Mouse (Mus musculus): Measurements from ENCODE around the gene Upp2. TPM values are rescaled to one million over a fixed set of nuclear protein-coding genes. Genes with fewer than 3 reads are reported as not detected.
A peak's percentile ranks its signal among the peaks of the same experiment; 100 is the strongest.

The Upp2 gene
- polyA plus RNA-seq, 1 experiment from 2014 or later: 5.9 TPM

GRCm38 (mm10) chr2:58665081-58665814 is 98.2 kb downstream of the Upp2 start:
- 82% methylated on average over 12 of the region's 12 CpGs for WGBS
- no peaks in the 10 kb centered on the region for H3K4me1 ChIP-seq (ENCODE audit: control insufficient read depth, insufficient read depth, low read length)
- no peak overlapping the region for H3K9ac ChIP-seq (ENCODE audit: low read depth, low read length)
- no peaks in the 10 kb centered on the region for H3K27me3 ChIP-seq (ENCODE audit: control insufficient read depth, insufficient read depth, low read length)
- ATAC-seq (ENCODE audit: low FRiP score, low TSS enrichment): no peak
- H3K36me3 ChIP-seq (ENCODE audit: control insufficient read depth, insufficient read depth, low read length): no peaks in the 10 kb centered on the region
- no peaks in the 10 kb centered on the region for H3K9me3 ChIP-seq (ENCODE audit: control insufficient read depth, low read length)
- H3K27ac ChIP-seq (ENCODE audit: low read depth, low read length): no peak overlapping the region
- H3K4me3 ChIP-seq (ENCODE audit: low read length): no peak overlapping the region
- H3K4me2 ChIP-seq (replicated peaks; ENCODE audit: low read depth, low read length): no peak overlapping the region

GRCm38 (mm10) chr2:58667298-58667697 is 100.2 kb downstream of the Upp2 start:
- WGBS: 78% methylated on average over 3 of the region's 3 CpGs

GRCm38 (mm10) chr2:58667991-58668390 is 100.9 kb downstream of the Upp2 start:
- Histone ChIP-seq H3K4me1 (ENCODE audit: control insufficient read depth, insufficient read depth, low read length) (no peaks in the 10 kb centered on the region), H3K27me3 (ENCODE audit: control insufficient read depth, insufficient read depth, low read length) (no peaks in the 10 kb centered on the region), H3K9me3 (ENCODE audit: control insufficient read depth, low read length) (no peaks in the 10 kb centered on the region), H3K9ac (ENCODE audit: low read depth, low read length) (no peak overlapping the region), H3K4me3 (ENCODE audit: low read length) (no peak overlapping the region), H3K27ac (ENCODE audit: low read depth, low read length) (no peak overlapping the region), H3K36me3 (ENCODE audit: control insufficient read depth, insufficient read depth, low read length) (no peaks in the 10 kb centered on the region), H3K4me2 (replicated peaks; ENCODE audit: low read depth, low read length) (no peak overlapping the region)
- WGBS: 41% methylated on average over 9 of the region's 9 CpGs
- ATAC-seq (ENCODE audit: low FRiP score, low TSS enrichment): 0 out of 2 replicates have a peak, but pooled peaks have one; percentile 60

More at GRCm38 (mm10) chr2:58667298-58667697, 100.2 kb downstream of the Upp2 start:
- no peaks in the 10 kb centered on the region for H3K4me1 ChIP-seq (ENCODE audit: control insufficient read depth, insufficient read depth, low read length)
- H3K4me2 ChIP-seq (replicated peaks; ENCODE audit: low read depth, low read length): no peak overlapping the region
- H3K36me3 ChIP-seq (ENCODE audit: control insufficient read depth, insufficient read depth, low read length): no peaks in the 10 kb centered on the region
- H3K4me3 ChIP-seq (ENCODE audit: low read length): no peak overlapping the region
- H3K27ac ChIP-seq (ENCODE audit: low read depth, low read length): no peak overlapping the region
- H3K9me3 ChIP-seq (ENCODE audit: control insufficient read depth, low read length): no peaks in the 10 kb centered on the region
- ATAC-seq (ENCODE audit: low FRiP score, low TSS enrichment): no peak
- no peak overlapping the region for H3K9ac ChIP-seq (ENCODE audit: low read depth, low read length)
- no peaks in the 10 kb centered on the region for H3K27me3 ChIP-seq (ENCODE audit: control insufficient read depth, insufficient read depth, low read length)

- Histone ChIP-seq H3K27ac (ENCODE audit: low read depth, low read length) (no peak overlapping the region), H3K4me3 (ENCODE audit: low read length) (no peak overlapping the region), H3K9ac (ENCODE audit: low read depth, low read length) (no peak overlapping the region), H3K4me1 (ENCODE audit: control insufficient read depth, insufficient read depth, low read length) (no peaks in the 10 kb centered on the region), H3K4me2 (replicated peaks; ENCODE audit: low read depth, low read length) (no peak overlapping the region), H3K27me3 (ENCODE audit: control insufficient read depth, insufficient read depth, low read length) (no peaks in the 10 kb centered on the region), H3K36me3 (ENCODE audit: control insufficient read depth, insufficient read depth, low read length) (no peaks in the 10 kb centered on the region), H3K9me3 (ENCODE audit: control insufficient read depth, low read length) (peaks cover 5% of the 10 kb centered on the region; the same call in 1 of the 2 replicates)
- ATAC-seq (ENCODE audit: low FRiP score, low TSS enrichment): no peak
- 84% methylated on average over 3 of the region's 3 CpGs for WGBS
Measured at GRCm38 (mm10) chr2:58669114-58669513, 102.0 kb downstream of the Upp2 start.

- 90% methylated on average over 2 of the region's 2 CpGs for WGBS
- no peak overlapping the region for H3K4me3 ChIP-seq (ENCODE audit: low read length)
- no peak for ATAC-seq (ENCODE audit: low FRiP score, low TSS enrichment)
Measured at GRCm38 (mm10) chr2:58672520-58672919, 105.4 kb downstream of the Upp2 start.

GRCm38 (mm10) chr2:58679968-58680367 is 112.9 kb downstream of the Upp2 start:
- Histone ChIP-seq H3K36me3 (ENCODE audit: control insufficient read depth, insufficient read depth, low read length) (no peaks in the 10 kb centered on the region), H3K4me1 (ENCODE audit: control insufficient read depth, insufficient read depth, low read length) (no peaks in the 10 kb centered on the region), H3K27me3 (ENCODE audit: control insufficient read depth, insufficient read depth, low read length) (no peaks in the 10 kb centered on the region), H3K4me3 (ENCODE audit: low read length) (no peak overlapping the region), H3K9ac (ENCODE audit: low read depth, low read length) (no peak overlapping the region), H3K27ac (ENCODE audit: low read depth, low read length) (no peak overlapping the region), H3K9me3 (ENCODE audit: control insufficient read depth, low read length) (no peaks in the 10 kb centered on the region), H3K4me2 (replicated peaks; ENCODE audit: low read depth, low read length) (no peak overlapping the region)
- 76% methylated on average over 12 of the region's 12 CpGs for WGBS
- ATAC-seq (ENCODE audit: low FRiP score, low TSS enrichment): no peak

More at GRCm38 (mm10) chr2:58672520-58672919, 105.4 kb downstream of the Upp2 start:
- Histone ChIP-seq H3K27me3 (ENCODE audit: control insufficient read depth, insufficient read depth, low read length) (no peaks in the 10 kb centered on the region), H3K4me1 (ENCODE audit: control insufficient read depth, insufficient read depth, low read length) (no peaks in the 10 kb centered on the region), H3K9me3 (ENCODE audit: control insufficient read depth, low read length) (peaks cover 5% of the 10 kb centered on the region; the same call in 1 of the 2 replicates), H3K27ac (ENCODE audit: low read depth, low read length) (no peak overlapping the region), H3K9ac (ENCODE audit: low read depth, low read length) (no peak overlapping the region), H3K36me3 (ENCODE audit: control insufficient read depth, insufficient read depth, low read length) (no peaks in the 10 kb centered on the region), H3K4me2 (replicated peaks; ENCODE audit: low read depth, low read length) (no peak overlapping the region)

- no peak overlapping the region for H3K9ac ChIP-seq (ENCODE audit: low read depth, low read length)
- no peak overlapping the region for H3K4me3 ChIP-seq (ENCODE audit: low read length)
- H3K9me3 ChIP-seq (ENCODE audit: control insufficient read depth, low read length): no peaks in the 10 kb centered on the region
- 38% methylated on average over 6 of the region's 6 CpGs for WGBS
- no peak for ATAC-seq (ENCODE audit: low FRiP score, low TSS enrichment)
- no peaks in the 10 kb centered on the region for H3K36me3 ChIP-seq (ENCODE audit: control insufficient read depth, insufficient read depth, low read length)
- no peaks in the 10 kb centered on the region for H3K4me1 ChIP-seq (ENCODE audit: control insufficient read depth, insufficient read depth, low read length)
- no peak overlapping the region for H3K27ac ChIP-seq (ENCODE audit: low read depth, low read length)
- H3K4me2 ChIP-seq (replicated peaks; ENCODE audit: low read depth, low read length): no peak overlapping the region
- no peaks in the 10 kb centered on the region for H3K27me3 ChIP-seq (ENCODE audit: control insufficient read depth, insufficient read depth, low read length)
Measured at GRCm38 (mm10) chr2:58680794-58681193, 113.7 kb downstream of the Upp2 start.

GRCm38 (mm10) chr2:58681394-58681793 is 114.3 kb downstream of the Upp2 start:
- Histone ChIP-seq H3K4me1 (ENCODE audit: control insufficient read depth, insufficient read depth, low read length) (no peaks in the 10 kb centered on the region), H3K9ac (ENCODE audit: low read depth, low read length) (no peak overlapping the region), H3K9me3 (ENCODE audit: control insufficient read depth, low read length) (no peaks in the 10 kb centered on the region), H3K27me3 (ENCODE audit: control insufficient read depth, insufficient read depth, low read length) (no peaks in the 10 kb centered on the region), H3K4me3 (ENCODE audit: low read length) (no peak overlapping the region), H3K36me3 (ENCODE audit: control insufficient read depth, insufficient read depth, low read length) (no peaks in the 10 kb centered on the region), H3K4me2 (replicated peaks; ENCODE audit: low read depth, low read length) (no peak overlapping the region), H3K27ac (ENCODE audit: low read depth, low read length) (no peak overlapping the region)
- 81% methylated on average over 3 of the region's 3 CpGs for WGBS
- no peak for ATAC-seq (ENCODE audit: low FRiP score, low TSS enrichment)

DNA sequence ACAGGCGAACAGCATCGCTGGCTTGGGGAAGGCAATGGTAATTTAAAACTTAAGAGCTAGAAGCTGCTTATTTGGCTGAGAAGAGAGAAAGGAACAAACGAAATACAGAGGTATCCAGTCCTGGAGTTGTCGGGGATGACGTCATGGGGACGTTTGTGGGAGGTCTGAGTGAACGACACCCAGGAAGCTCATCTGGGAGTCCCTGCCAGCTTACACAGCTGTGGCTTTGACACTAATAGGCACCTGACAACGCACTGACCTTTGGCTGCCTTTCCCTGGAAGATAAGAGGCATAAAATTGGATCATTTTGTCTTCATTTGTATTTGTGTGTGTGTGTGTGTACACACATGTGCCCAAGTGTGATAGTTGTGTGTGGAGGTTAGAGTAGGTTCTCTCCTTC is 130.4 kb downstream of the Upp2 start:
- Histone ChIP-seq H3K27me3 (ENCODE audit: control insufficient read depth, insufficient read depth, low read length) (no peaks in the 10 kb centered on the region), H3K9ac (ENCODE audit: low read depth, low read length) (no peak overlapping the region), H3K27ac (ENCODE audit: low read depth, low read length) (no peak overlapping the region), H3K9me3 (ENCODE audit: control insufficient read depth, low read length) (no peaks in the 10 kb centered on the region), H3K4me1 (ENCODE audit: control insufficient read depth, insufficient read depth, low read length) (no peaks in the 10 kb centered on the region), H3K4me3 (ENCODE audit: low read length) (no peak overlapping the region), H3K36me3 (ENCODE audit: control insufficient read depth, insufficient read depth, low read length) (no peaks in the 10 kb centered on the region), H3K4me2 (replicated peaks; ENCODE audit: low read depth, low read length) (no peak overlapping the region)
- WGBS: 79% methylated on average over 8 of the region's 8 CpGs
- ATAC-seq (ENCODE audit: low FRiP score, low TSS enrichment): no peak
